Mouse (Mus musculus) Patski (cell line): ENCODE measurements around the gene Nod1. TPM values are rescaled to one million over a fixed set of nuclear protein-coding genes. Genes with fewer than 3 reads are reported as not detected.

Experiments used
- ATAC-seq: fragments of 100-300 bp; one replicate; pipeline ENCODE4 v1.8.0; 2021
- CTCF ChIA-PET: fragments of 350-600 bp; sonication (Branson Sonifier 250); formaldehyde crosslinking; loops from one replicate; lab custom pipeline; 2022; ENCODE audit warnings: inconsistent platforms; lab: Charles Lee
- POLR2A ChIA-PET: fragments of 350-600 bp; sonication (Branson Sonifier 250); formaldehyde crosslinking; loops from one replicate; lab custom pipeline; 2022; ENCODE audit warnings: antibody characterized with exemption, inconsistent platforms; lab: Charles Lee
- DNase-seq: peaks from one replicate; pipeline ENCODE4 v3.0.0-alpha.2; 2011; ENCODE audit warnings: low read depth, low spot score
- H3K27me3 ChIP-seq: fragments of 371-371 bp; one replicate; pipeline ENCODE4 v1.5.1; 2021
- CTCF ChIP-seq: fragments of 100-300 bp; IDR thresholded peaks from one replicate; pipeline ENCODE4 v1.5.1; 2021
- in situ Hi-C: fragments of 300-500 bp; cut with MboI; formaldehyde crosslinking; loops from 3 replicates; pipeline ENCODE4 v1.11.1; 2018; ENCODE audit warnings: low pct_unique_long_range_greater_than_20kb, mixed read lengths
- polyA plus RNA-seq: library from polyadenylated mRNA; unstranded; gene quantifications from one replicate; pipeline ENCODE4 v1.2.3, GENCODE M21; 2021

Gene Nod1
- polyA plus RNA-seq, 1 experiment from 2014 or later = 6.3 TPM

- POLR2A ChIA-PET = no interaction called here
- CTCF ChIA-PET = no interaction called here
- DNase-seq (no peak), ATAC-seq (no peak)
- no peaks in the 10 kb centered on the region for H3K27me3 ChIP-seq
- no peak for TF ChIP-seq CTCF
- in situ Hi-C loops = no loop called here
Observed at GRCm38 (mm10) chr6:54932526-54932925, 39.9 kb downstream of the Nod1 start.

DNA sequence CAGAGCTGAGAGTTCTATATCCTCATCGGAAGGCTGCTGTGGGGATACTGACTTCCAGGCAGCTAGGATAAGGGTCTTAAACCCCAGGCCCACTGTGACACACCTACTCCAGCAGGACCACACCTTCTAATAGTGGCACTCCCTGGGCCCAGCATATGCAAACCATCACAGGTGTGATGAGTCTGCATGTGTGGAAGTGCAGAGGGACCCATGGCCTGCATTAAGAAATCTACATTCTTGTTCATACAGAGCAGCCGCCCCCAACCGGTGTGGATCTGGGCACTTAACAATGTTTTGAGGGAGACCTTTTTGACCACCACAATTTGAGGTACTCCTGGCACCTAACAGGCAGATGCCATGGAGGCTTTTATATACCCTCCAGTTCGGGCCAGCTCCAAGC, 40.8 kb downstream of the Nod1 start:
- in situ Hi-C loops = no loop called here
- no peak for DNase-seq
- H3K27me3 ChIP-seq = no peaks in the 10 kb centered on the region
- TF ChIP-seq CTCF = no peak
- CTCF ChIA-PET = interaction anchor here (1.2 kb wide), 2 partner anchors 10 to 11 kb away, joined by 3 to 4 read pairs; no protein-coding TSS in a partner anchor
- POLR2A ChIA-PET = no interaction called here
- no peak for ATAC-seq

DNA sequence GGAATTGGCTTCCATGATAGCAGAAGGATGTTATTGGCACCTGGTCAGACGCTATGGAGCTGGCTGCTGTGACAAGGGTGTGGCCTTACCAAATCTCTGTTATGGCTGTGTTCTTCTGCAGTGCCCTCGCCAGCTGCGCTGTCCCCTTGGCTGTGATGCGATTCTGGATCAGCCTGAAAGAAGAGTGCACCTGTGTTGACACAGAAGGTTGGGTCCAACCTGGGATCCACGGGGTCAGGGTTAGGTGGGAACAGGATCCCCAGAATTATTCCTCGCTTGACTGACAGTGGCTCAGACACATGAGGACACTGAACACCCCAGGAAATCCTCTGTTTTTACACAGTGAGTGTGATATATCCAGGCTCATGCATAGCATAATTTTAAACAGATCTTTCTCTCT, 44.5 kb downstream of the Nod1 start:
- no peak for ATAC-seq
- TF ChIP-seq CTCF = no peak
- CTCF ChIA-PET = no interaction called here
- in situ Hi-C loops = loop anchor here (10.0 kb wide), 1 partner anchor 237 kb away; no protein-coding TSS in a partner anchor
- POLR2A ChIA-PET = no interaction called here
- H3K27me3 ChIP-seq = no peaks in the 10 kb centered on the region
- DNase-seq = no peak

- ATAC-seq (no peak), DNase-seq (no peak)
- H3K27me3 ChIP-seq = no peaks in the 10 kb centered on the region
- ChIA-PET CTCF (interaction anchor here (1.1 kb wide), 1 partner anchor 9 kb away, joined by 3 read pairs; no protein-coding TSS in a partner anchor), POLR2A (interaction anchor here (0.5 kb wide), 1 partner anchor 27 kb away, joined by 3 read pairs; no protein-coding TSS in a partner anchor)
- in situ Hi-C loops = loop anchor here (10.0 kb wide), 1 partner anchor 238 kb away; no protein-coding TSS in a partner anchor
- no peak for TF ChIP-seq CTCF
Observed at GRCm38 (mm10) chr6:54926899-54927298, 45.5 kb downstream of the Nod1 start.

DNA sequence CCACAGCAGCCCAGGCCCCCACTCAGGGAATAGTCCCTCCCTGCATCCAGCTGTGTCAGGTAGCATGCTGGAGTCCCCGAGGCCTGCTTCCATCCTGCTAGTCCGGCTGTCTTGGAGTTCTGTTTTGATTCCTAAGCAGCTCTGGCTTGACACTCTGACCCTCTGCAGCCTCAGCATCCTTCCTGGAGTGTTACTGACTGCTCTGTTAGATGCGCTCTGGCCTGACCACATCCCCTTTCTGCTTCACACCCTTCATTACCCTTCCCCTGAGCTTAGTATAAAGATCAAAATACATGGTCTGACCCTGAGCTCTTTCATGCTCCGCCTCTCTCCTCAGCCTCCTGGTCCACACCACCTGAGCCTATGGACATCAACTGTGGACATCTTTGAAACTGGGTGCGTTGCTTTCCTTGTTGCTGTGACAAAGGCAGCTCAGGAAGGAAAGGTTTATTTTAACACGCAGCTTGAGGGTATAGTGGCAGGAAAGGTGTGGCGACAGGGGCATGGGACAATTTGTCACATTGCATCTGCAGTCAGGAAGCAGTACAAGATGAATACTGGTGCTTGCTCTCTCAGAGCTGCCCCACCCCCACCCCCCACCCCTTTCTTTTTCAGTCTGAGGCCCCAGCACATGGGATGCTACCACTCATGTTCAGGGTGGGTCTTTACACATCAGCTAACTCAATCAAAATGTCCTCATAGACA, 46.5 kb downstream of the Nod1 start:
- TF ChIP-seq CTCF = no peak
- DNase-seq (no peak), ATAC-seq (no peak)
- no peaks in the 10 kb centered on the region for H3K27me3 ChIP-seq
- in situ Hi-C loops = loop anchor here (10.0 kb wide), 1 partner anchor 239 kb away; no protein-coding TSS in a partner anchor
- POLR2A ChIA-PET = interaction anchor here (0.5 kb wide), 1 partner anchor 28 kb away, joined by 3 read pairs; no protein-coding TSS in a partner anchor
- CTCF ChIA-PET = interaction anchor here (1.1 kb wide), 2 partner anchors 10 to 83 kb away, joined by 3 read pairs; no protein-coding TSS in a partner anchor

- no peaks in the 10 kb centered on the region for H3K27me3 ChIP-seq
- ChIA-PET CTCF (no interaction called here), POLR2A (no interaction called here)
- DNase-seq (no peak), ATAC-seq (no peak)
- no peak for TF ChIP-seq CTCF
- in situ Hi-C loops = loop anchor here (10.0 to 25.0 kb wide), 2 partner anchors 212 to 240 kb away; no protein-coding TSS in a partner anchor
Observed at GRCm38 (mm10) chr6:54924538-54924937, 47.9 kb downstream of the Nod1 start.

DNA sequence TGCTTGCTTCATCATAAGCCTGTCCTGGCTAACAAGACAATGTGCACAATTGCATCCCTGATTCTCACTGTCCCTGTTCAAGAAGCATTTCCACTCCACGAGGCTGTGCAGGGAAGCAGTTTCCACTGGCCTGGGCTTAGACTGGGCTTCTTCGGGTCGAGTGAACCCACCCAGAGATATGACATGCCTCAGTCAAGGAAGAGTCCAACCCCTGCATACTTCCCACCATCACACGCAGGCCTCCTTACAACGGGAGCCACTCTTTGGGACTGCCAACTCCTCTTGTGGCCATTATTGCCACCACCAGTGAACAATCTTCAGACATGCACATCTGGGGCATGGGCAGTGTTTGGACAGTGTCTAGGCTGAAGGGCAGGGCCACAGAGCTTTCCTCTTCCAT, 53.9 kb downstream of the Nod1 start:
- ATAC-seq = no peak
- in situ Hi-C loops = loop anchor here (5.0 to 25.0 kb wide), 2 partner anchors 74 to 206 kb away; partner anchors contain the start of gene Ggct

GRCm38 (mm10) chr6:54917523-54917922, 54.9 kb downstream of the Nod1 start:
- in situ Hi-C loops = loop anchor here (5.0 to 25.0 kb wide), 2 partner anchors 75 to 205 kb away; partner anchors contain the start of gene Ggct
- POLR2A ChIA-PET = no interaction called here
- H3K27me3 ChIP-seq = no peaks in the 10 kb centered on the region
- CTCF ChIA-PET = interaction anchor here (1.1 to 3.9 kb wide), 2 partner anchors 74 to 98 kb away, joined by 3 to 19 read pairs; no protein-coding TSS in a partner anchor
- TF ChIP-seq CTCF = peak; percentile 78
- DNase-seq (no peak), ATAC-seq (no peak)

More for the DNA sequence above, 53.9 kb downstream of the Nod1 start:
- ChIA-PET POLR2A (no interaction called here), CTCF (interaction anchor here (3.9 kb wide), 1 partner anchor 97 kb away, joined by 19 read pairs; no protein-coding TSS in a partner anchor)
- no peaks in the 10 kb centered on the region for H3K27me3 ChIP-seq
- TF ChIP-seq CTCF = no peak
- DNase-seq = no peak

DNA sequence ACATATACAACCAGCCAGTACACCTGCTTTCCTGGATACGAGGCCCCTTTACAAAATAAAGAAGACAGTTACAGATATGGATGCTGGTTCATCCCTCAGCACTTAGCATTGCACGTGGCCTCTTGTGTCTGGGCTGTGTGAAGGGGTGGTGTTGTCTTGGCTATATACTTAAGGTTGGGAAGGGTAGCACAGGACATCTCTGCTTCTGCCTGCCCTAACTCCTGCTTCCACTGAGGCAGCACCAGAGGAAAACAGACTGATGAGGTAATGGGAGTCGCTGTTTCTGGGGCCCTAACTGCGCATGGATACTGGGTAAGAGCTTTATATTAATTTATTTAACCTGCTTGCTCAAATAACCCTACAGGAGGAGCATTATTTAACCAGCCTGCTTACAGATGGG, 55.5 kb downstream of the Nod1 start:
- TF ChIP-seq CTCF = no peak
- in situ Hi-C loops = loop anchor here (5.0 to 25.0 kb wide), 2 partner anchors 75 to 205 kb away; partner anchors contain the start of gene Ggct
- ChIA-PET POLR2A (no interaction called here), CTCF (interaction anchor here (1.1 to 3.9 kb wide), 2 partner anchors 74 to 99 kb away, joined by 3 to 19 read pairs; no protein-coding TSS in a partner anchor)
- ATAC-seq (no peak), DNase-seq (no peak)
- no peaks in the 10 kb centered on the region for H3K27me3 ChIP-seq

GRCm38 (mm10) chr6:54916163-54916562, 56.2 kb downstream of the Nod1 start:
- ATAC-seq (no peak), DNase-seq (no peak)
- ChIA-PET POLR2A (no interaction called here), CTCF (interaction anchor here (1.7 to 3.9 kb wide), 2 partner anchors 12 to 100 kb away, joined by 5 to 19 read pairs; no protein-coding TSS in a partner anchor)
- TF ChIP-seq CTCF = no peak
- in situ Hi-C loops = loop anchor here (5.0 to 25.0 kb wide), 2 partner anchors 76 to 204 kb away; partner anchors contain the start of gene Ggct
- no peaks in the 10 kb centered on the region for H3K27me3 ChIP-seq
